Mouse (Mus musculus): ENCODE data around the gene Ctsa.

DNA sequence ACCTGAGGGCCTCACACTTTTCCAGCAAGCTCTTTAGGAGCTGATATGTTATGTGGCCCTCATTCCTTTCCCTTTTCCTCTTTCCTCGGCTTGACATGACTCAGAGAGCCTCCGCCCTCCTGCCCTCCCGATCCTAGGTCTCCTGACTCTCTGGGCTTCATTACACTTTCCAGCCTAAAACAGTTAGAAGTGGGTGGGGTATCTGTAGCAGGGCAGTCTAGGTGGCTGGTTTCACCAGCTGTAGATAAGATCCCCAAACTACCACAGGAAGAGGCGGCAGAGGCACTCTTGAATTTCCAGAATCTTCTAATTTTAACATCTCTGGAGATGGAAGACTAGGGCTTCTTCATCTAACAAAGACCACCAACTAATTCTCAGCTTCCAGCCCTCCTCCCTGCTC, 31.9 kb downstream of the Ctsa start:
- TF ChIP-seq POLR2A (IDR thresholded peaks at IDR 0.05; ENCODE audit: low read depth, low read length): no peak
- no peak for TF ChIP-seq CTCF (IDR thresholded peaks at IDR 0.05; ENCODE audit: borderline replicate concordance, insufficient read depth, low read length)
